Mouse (Mus musculus) layer of hippocampus, adult 2 months (tissue): ENCODE data around the gene Peak1. TPM values are rescaled to one million over a fixed set of nuclear protein-coding genes. Genes with fewer than 3 reads are reported as not detected.

ENCODE experiments used
- DNase-seq, 2 experiments: peaks; one replicate each; pipeline ENCODE4 v3.0.0; 2022; ENCODE audit warnings: low spot score in 2 of 2
- H3K27ac ChIP-seq: fragments of 200-600 bp; 2 replicates; pipeline ENCODE4 v1.8.1; 2022
- H3K4me3 ChIP-seq: fragments of 200-600 bp; 2 replicates; pipeline ENCODE4 v1.8.1; 2022; ENCODE audit warnings: mild to moderate bottlenecking
- CTCF ChIP-seq: fragments of 200-600 bp; conservative IDR thresholded peaks from 2 replicates; pipeline ENCODE4 v1.8.1; 2022; ENCODE audit warnings: antibody characterized with exemption, mild to moderate bottlenecking, moderate library complexity
- total RNA-seq, 2 experiments: library from RNA; stranded (reverse); gene quantifications; 2 replicates each; pipeline ENCODE4 v1.2.3; 2021

Peak1 gene
- total RNA-seq, 2 experiments from 2014 or later: 56.1 to 59.2 TPM

- peak overlapping the region; percentile 21 for H3K27ac ChIP-seq
- no peak for DNase-seq
- TF ChIP-seq CTCF: no peak
Observed at GRCm38 (mm10) chr9:56266200-56266815, 151.6 kb downstream of the Peak1 start.

GRCm38 (mm10) chr9:56265460-56266199 is 152.2 kb downstream of the Peak1 start:
- TF ChIP-seq CTCF: no peak

More at GRCm38 (mm10) chr9:56266200-56266815, 151.6 kb downstream of the Peak1 start:
- no peak overlapping the region for H3K4me3 ChIP-seq

GRCm38 (mm10) chr9:56265022-56265360 is 152.9 kb downstream of the Peak1 start:
- Histone ChIP-seq H3K27ac (peak overlapping the region; percentile 41; the same call in 1 of the 2 replicates), H3K4me3 (no peak overlapping the region)
- DNase-seq: no peak
- TF ChIP-seq CTCF: no peak

More at GRCm38 (mm10) chr9:56265460-56266199, 152.2 kb downstream of the Peak1 start:
- H3K27ac ChIP-seq: peak overlapping the region; percentile 21
- no peak overlapping the region for H3K4me3 ChIP-seq
- no peak for DNase-seq

GRCm38 (mm10) chr9:56264308-56265021 is 153.4 kb downstream of the Peak1 start:
- Histone ChIP-seq H3K4me3 (no peak overlapping the region), H3K27ac (peak overlapping the region; percentile 41; the same call in 1 of the 2 replicates)
- peak; percentile 88 for TF ChIP-seq CTCF
- peak in 1 of 2 experiments; percentile 48 for DNase-seq

- TF ChIP-seq CTCF: no peak
- peak overlapping the region; percentile 41; the same call in 1 of the 2 replicates for H3K27ac ChIP-seq
- DNase-seq: no peak
- no peak overlapping the region for H3K4me3 ChIP-seq
Observed at GRCm38 (mm10) chr9:56263055-56263454, 154.8 kb downstream of the Peak1 start.

- no peak overlapping the region for H3K4me3 ChIP-seq
- no peak for TF ChIP-seq CTCF
- H3K27ac ChIP-seq: no peak overlapping the region
- DNase-seq: peak in 1 of 2 experiments; percentile 23
Observed at GRCm38 (mm10) chr9:56260495-56261136, 157.3 kb downstream of the Peak1 start.

DNA sequence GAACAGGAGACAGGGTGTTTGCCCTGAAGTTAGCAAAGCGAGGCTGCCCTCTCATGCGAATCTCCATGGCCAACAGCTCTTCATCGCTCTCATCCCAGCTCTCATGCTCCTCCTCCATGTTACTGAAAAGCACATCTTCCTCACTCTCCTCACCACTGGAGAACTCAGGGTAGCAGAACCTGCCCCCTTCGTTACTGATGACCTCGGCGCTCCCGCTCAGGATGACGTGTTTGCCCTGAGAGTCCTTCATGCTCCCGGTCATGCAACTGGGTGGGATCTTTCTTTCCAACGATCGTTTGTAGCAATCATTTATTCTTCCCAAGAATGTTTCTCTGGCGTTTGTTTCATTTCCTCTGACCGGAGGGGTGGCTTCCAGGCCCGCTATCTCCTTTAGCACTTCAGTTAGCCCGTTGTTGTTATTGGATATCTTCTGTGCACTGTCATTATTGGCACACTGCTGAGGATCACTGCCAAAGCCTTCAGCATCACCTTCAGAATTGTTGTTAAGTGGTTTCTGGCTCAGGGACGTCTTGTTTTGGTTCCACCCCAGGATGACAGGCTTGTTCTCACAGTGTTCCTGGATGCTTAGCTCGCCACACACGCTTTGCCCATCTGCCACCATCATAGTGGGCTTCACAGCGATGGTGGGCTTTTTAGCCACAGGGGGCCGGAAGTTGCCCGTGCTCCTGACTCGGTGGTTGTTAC is 157.9 kb downstream of the Peak1 start:
- no peak for TF ChIP-seq CTCF

GRCm38 (mm10) chr9:56258261-56258790 is 159.5 kb downstream of the Peak1 start:
- H3K27ac ChIP-seq: no peak overlapping the region
- no peak for TF ChIP-seq CTCF
- no peak for DNase-seq
- H3K4me3 ChIP-seq: no peak overlapping the region

More for the DNA sequence above, 157.9 kb downstream of the Peak1 start:
- H3K4me3 ChIP-seq: no peak overlapping the region; the same call in 1 of the 2 replicates
- DNase-seq: no peak
- H3K27ac ChIP-seq: peak overlapping the region; percentile 1; the same call in 1 of the 2 replicates

GRCm38 (mm10) chr9:56257227-56258000 is 160.5 kb downstream of the Peak1 start:
- no peak for TF ChIP-seq CTCF
- Histone ChIP-seq H3K27ac (no peak overlapping the region), H3K4me3 (no peak overlapping the region)
- no peak for DNase-seq

DNA sequence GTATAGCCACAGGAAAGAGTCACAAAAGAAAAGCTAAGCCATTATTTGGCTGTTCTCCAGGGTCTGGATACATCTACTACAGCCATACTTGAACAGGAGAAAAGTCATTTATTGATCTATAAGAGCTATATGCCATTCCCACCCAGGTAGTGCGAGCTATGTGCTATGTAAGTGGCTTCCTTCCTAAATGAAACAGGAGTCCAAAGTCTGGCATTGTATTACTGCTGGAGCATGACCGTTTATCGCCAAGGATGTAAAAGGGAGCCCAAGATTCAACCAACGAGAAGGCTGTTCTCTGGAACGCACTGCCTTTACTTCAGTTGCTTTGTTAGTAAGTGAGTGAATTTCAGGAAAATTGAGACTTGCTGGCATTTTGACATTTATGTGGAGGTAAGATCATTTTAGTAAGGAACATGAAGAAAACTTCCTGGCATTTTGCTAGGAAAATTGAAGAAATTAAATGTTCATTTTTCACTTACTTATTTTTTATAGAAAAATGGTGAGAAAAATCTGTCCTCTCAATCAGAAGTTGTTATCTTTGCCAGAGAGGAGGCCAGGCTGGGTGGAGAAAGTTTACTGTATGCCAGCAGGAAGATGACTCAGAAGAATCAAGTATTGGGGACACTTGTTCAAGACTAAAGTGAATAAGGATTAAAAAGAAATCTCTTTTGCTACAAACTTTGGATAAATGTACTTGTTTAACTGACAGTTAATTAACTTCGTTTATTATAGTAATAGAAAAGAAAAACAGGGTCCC is 162.0 kb downstream of the Peak1 start:
- Histone ChIP-seq H3K4me3 (no peak overlapping the region), H3K27ac (peak overlapping the region; percentile 29; the same call in 1 of the 2 replicates)
- TF ChIP-seq CTCF: no peak
- DNase-seq: no peak
